Mouse (Mus musculus) spleen, adult 18-20 months (tissue): ENCODE results near the gene Atf6.

Experiments used
- DNase-seq, 2 experiments: peaks; one replicate each; pipeline ENCODE4 v3.0.0; 2022; ENCODE audit warnings: mixed read lengths in 2 of 2

The Atf6 gene

DNA sequence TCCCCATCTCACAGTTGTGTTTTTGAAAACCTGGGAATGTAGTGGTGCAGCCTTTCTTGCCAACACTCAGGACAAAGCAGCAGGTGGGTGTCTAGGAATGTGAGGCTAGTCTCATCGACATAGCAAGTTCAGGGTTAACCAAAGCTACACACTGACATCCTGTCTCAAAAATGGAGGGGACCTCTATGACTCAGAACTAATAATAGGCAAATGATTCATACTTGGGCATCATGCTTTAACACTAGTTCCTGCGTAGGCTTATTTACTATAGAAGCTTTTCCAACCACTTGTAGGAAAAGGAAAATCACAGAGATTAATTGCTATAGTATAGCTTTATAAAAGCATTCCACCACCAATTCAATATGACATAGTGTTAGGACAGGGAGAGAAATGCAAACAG, 100.6 kb downstream of the Atf6 start:
- no peak for DNase-seq

DNA sequence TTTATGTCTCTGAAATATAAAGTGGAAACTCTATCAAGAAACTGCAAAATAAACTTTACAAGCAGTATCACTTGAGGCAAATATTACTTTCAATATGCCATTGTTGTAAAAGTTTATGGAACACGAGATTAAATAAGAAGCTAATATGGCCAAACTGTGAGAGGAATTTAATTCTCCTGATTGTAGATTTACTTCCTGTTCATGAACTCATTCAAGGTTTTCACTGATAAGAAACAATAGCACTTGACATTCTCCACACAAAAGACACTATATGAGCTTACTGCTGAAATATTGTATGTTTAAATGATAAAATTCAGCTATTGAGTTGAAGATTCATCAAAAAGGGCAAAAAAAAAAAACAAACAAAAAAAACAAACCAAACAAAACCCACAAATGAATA, 102.8 kb downstream of the Atf6 start:
- no peak for DNase-seq

DNA sequence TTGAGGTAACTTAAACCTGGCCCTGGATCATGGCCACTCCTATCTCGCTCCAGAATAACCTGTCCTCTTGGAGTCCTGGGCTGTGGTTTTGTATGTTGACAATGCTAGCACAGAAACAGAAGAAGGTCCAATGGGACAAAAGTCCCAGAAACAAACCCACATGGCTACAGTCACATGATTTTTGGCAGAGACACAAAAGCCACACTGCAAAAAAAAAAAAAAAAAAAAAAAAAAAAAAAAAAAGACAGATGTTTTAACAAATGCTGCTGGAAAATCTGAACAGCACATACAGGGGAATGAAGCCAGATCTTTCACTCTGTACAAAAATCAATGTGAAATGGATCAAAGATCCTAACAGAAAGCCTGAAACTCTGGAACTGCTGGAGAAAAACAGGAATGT, 105.9 kb downstream of the Atf6 start:
- DNase-seq = no peak

GRCm38 (mm10) chr1:170753597-170753996, 114.0 kb downstream of the Atf6 start:
- DNase-seq = no peak

GRCm38 (mm10) chr1:170751797-170752196, 115.8 kb downstream of the Atf6 start:
- no peak for DNase-seq

DNA sequence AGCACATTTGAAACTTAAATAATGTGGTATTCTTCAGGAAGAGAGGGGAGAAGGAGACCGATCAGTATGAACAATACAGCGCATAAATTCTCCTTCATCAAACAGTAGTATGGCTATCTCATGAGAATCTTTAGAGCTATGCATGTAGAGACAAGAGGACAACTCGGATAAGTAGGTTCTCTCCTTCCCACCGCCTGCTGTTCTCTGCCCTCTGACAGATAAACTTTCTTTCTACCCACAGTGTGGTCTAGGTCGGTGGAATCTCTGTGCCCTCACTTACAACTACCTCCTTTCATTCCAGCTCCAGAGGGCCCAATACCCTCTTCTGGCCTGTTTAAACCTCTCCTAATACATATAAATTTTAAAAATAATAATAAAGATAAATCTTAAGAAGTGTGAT, 121.0 kb downstream of the Atf6 start:
- DNase-seq = no peak

DNA sequence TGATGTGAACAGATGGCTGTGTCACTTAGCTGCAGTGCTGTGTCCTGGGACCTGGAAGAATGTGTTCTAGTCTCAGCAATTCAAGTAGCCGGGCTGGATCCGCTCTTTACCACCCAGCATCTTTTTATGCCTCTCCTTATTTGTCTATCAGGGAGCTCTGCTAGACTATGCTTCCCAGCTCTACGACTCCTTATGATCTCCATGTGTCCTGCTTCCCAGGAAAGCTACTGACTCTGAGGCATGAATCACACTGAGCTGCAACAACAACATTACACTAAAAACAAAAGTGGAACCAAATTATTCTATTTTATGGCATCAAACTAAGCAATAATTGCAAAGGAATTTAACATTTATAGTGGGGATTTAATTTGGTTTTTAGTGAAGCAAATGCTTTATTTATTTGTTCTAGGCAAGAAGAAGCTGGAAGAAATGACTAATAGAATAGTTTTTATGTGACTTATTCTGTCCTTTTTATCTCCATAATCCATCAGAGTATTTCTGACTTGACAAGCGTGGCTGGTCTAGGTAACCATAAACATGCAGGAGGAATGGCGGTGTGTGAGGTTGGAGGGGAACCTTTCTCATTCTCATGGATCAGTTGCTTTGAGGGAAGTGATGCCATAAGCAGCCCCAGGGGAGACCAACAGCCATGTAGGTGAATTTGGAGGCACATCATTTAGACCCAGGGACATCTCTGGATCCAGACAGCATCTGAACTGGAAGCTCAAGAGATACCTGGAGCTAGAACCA, 125.9 kb downstream of the Atf6 start:
- DNase-seq = no peak

DNA sequence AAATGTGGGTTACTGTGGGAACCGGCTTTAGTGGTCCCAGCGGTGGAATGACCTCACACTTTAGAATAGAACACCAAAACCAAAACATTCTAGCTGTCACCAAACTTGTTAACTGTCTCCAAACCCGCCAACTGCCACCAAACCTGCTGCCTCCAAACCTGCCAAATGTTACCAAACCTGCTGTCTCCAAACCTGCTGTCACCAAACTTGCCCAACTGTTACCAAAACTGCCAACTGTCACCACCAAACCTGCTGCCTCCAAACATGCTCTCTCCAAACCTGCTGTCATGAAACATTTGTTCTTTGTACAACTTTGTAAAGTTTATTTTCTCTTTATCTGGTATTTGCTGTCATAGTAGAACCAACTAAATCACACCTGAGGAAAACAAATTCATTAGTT, 132.7 kb downstream of the Atf6 start:
- DNase-seq = no peak

- DNase-seq = no peak
Observed at GRCm38 (mm10) chr1:170732596-170732890, 135.0 kb downstream of the Atf6 start.

DNA sequence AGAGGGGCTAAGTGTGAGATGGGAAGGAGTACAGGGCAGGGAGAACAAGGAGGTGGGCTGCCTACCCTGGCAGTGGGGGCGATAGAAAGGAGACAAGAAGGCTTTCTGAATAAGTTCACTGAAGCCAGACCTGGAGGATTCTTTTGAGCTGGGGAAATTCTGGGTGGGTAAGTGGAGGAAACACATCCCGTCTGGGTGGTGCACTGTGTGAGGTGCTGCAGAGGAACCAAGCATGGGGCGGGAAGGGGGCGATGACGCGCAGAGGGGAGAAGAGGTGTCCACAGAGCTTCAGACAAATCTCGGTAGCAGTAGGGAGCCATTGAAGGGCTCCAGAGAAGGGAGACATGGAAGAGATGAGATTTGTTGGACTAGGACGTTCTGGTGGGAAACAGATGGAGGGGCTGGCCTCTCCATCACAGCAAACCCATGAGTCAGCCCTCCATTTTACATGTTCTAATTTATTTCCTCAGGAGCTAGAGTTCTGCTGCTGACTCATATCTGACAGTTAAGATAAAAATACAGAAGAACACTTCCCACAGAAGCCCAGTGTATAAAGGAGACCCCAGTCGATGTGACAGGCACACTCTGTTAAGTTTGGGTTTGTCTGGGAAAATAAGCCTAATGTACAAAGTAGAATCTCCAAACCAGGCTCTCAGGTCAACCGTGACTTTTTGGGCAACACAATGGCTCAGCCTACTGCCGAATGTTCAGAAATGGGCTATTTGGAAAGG, 135.5 kb downstream of the Atf6 start:
- no peak for DNase-seq

- no peak for DNase-seq
Observed at GRCm38 (mm10) chr1:170729267-170729962, 138.2 kb downstream of the Atf6 start.

DNA sequence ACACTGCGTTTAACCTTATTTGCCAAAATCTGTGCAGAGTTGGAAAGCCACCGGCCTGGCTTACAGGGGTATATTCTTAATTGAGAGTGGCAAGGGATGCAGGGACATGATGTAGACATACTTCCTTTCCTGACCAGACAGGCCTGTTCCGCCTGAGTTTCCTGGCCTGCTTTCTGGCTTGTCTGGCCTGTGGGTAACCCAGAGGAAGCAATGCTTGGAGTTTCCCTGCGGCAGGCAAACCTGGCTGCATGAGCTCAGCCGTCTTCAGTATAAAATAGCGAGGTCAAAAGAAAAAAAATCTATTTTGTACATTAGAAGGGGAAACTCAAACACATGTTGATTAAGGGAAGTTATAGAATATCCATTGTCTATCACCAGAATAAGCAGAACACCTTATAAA, 139.0 kb downstream of the Atf6 start:
- DNase-seq = no peak

- no peak for DNase-seq
Observed at GRCm38 (mm10) chr1:170721560-170721959, 146.0 kb downstream of the Atf6 start.

DNA sequence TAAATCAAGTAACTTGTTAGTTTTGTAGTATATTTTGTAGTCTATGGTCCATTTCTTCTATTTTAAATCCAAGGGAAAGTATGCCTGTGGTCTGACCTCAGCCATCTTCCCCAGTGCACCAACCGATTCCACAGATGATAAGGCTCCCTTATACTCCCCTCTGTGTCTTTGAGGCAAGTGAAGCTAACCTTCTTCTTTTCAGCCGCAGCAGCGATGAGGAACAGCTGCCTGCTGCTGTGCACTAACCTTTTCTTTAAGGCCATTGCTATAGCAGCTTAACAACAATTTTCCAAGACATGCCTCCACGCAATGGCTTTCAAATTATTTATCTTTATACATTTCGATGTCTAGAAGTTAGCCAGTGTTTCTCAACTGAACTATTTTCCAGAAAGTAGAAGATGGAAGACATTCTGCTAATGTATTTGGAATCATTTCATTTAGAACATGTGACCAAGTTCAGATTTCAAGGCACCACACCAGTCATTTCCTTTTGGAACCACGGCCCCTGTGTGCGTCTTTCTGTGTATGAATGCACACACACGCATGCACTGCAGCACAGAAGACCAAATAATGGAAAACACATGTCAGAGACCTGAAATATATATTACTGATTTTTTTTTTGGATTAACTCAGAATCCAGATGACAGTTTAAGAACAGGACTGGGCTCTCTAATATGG, 149.3 kb downstream of the Atf6 start:
- no peak for DNase-seq

DNA sequence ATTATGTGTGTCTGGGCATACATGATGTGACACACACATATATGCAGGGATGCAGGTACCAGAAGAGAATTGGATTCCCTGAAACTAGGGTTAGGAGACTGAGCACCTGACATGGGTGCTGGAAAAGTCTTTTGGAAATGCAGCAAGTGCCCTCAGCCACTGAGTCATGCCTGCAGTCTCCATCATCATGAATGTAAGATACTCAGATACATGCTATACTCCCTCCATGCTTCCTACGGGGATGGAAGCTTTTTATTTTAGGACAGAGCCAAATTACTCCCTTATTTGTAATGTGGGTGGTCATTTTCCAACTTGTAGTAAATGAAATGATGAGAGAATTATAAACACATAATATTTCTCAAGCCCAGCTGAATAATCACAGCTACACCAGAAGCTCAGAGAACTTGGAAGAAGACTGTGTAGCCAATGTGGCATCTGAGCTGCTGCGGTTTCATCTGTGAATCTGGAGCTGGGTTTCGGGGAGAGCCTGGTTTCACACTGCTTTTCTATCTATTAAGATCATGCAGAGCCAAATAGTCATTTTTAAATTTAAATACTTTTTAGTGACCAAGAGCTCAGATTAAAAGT, 150.2 kb downstream of the Atf6 start:
- no peak for DNase-seq

GRCm38 (mm10) chr1:170711731-170712130, 155.8 kb downstream of the Atf6 start:
- DNase-seq = no peak

- DNase-seq = no peak
Observed at GRCm38 (mm10) chr1:170709969-170710368, 157.6 kb downstream of the Atf6 start.

- peak; percentile 72 to 78 for DNase-seq
Observed at GRCm38 (mm10) chr1:170709481-170709880, 158.1 kb downstream of the Atf6 start.

GRCm38 (mm10) chr1:170709034-170709433, 158.5 kb downstream of the Atf6 start:
- no peak for DNase-seq

GRCm38 (mm10) chr1:170706046-170706445, 161.5 kb downstream of the Atf6 start:
- DNase-seq = peak; percentile 16 to 21

DNA sequence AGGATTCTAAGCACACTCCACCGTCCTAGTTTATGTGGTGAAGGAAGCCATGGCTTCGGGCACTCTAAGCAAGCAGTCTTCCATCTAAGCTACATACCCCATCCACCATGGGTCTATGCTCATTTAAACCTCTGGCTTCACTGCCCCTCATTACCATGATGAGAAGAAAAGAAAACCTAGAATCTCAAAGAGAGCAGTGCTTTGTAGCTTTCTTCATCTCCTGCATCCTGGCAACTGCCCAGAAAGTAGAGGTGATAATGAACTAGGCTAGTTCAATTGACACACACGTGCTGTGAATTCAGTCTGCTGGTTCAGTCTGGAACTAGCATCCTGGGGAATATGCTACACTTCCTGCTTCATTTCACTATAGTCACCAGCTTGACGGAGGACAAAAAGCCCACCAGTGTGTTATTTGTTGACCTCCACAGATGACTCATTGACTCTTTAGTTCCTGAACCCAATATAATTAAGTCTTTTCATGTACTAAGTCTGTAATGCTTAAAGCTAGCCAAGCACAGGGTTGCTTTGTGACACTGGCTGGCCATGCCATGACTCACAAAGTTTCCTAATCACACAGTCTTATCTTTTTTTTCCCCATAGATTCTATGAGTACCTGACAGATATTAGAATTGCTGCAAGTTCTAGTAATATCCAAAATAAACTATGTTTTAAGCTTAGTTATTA, 162.5 kb downstream of the Atf6 start:
- DNase-seq = no peak

DNA sequence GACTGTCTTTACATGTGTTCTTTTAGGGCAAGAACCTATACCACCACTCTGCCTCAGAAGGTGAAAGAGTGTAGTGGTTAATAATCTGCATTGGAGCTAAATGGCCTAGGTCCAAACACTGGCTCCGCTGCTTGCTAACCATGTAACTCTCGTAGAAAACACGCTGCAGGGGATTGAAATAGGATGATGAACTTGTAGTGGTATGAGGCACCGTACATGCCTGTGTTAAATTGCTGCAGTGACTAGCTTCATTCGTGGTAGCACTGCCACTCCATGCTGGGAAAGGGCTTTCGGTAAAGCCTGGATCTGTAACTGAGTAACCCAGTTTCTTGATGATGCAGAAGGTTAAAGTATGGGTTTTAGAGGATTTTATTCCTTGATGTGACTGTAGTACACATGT, 163.5 kb downstream of the Atf6 start:
- no peak for DNase-seq

DNA sequence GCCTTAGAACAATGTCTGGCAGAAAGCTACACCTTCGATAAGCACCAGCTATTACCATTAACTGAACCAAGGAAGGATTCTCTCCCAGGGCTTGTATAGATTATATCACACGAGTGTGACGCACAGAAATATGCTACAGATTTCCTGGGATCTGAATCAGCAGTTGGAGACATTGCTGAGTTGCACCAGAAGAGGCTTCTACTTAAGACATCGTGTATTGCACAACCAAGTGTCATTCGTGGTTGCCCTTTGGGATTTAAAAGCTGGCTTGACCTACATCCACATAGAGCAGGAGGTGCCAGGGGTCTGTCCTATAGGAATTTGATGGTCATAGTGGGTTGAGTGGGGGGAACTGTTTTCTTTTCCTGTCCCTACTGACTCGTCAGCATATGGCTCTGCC, 164.6 kb downstream of the Atf6 start:
- no peak for DNase-seq
